In the genomic region with DNA sequence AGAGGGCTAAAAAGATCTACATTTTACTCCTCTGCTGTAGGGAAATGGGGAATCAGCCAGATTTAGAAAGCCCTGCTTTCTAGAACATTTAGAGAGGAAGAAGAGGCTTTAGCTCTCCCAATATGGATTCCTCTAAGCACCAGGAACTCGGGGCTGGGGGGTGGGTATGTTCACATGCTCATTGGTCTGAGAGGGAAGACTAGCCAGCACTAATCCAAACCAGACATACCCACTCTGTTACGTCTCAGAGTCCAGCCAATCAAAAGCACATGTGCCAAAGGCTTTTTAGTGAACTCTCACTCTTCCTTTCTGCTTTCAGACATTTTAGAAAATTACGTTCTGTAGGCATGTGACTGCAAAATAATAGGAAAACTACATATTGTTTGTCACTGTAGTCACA, we compare ENCODE assay signal across 8 mouse cellular contexts. TPM values are rescaled to one million over a fixed set of nuclear protein-coding genes. Genes with fewer than 3 reads are reported as not detected.
DNase-seq lines count a peak whose midpoint lies in the region; ATAC-seq and TF ChIP-seq lines count a peak whose summit lies in the region.

No protein-coding gene starts in this region.

- H3K27me3 ChIP-seq in intestine, embryonic 14.5 days (replicated peaks; ENCODE audit: control insufficient read depth, insufficient read depth, low read length), result no peaks in the 10 kb centered on the region
- no peaks in the 10 kb centered on the region for H3K27me3 ChIP-seq in myocyte (ENCODE audit: control insufficient read depth, insufficient read depth, insufficient read length)

- no peak for ATAC-seq in intestine, embryonic 14.5 days (replicated peaks; ENCODE audit: low FRiP score, low TSS enrichment, low read depth)

- no peak overlapping the region for H3ac ChIP-seq in myocyte (ENCODE audit: control insufficient read depth, insufficient read length)

- peak overlapping the region; percentile 58 for H3K4me3 ChIP-seq in intestine, embryonic 14.5 days (ENCODE audit: low read depth, low read length)
- peak overlapping the region; percentile 63 for H3K4me3 ChIP-seq in myocyte

- no peak for TF ChIP-seq POLR2A in myocyte (IDR thresholded peaks at IDR 0.05; ENCODE audit: insufficient read length, low read depth)

- peak; percentile 4 for DNase-seq in left cerebral cortex, postnatal 4 days
- no peak for DNase-seq in left cerebral cortex, postnatal 14 days (ENCODE audit: low spot score in 2 of 2)
- peak; percentile 61 for DNase-seq in embryo, embryonic 11 days
- no peak for DNase-seq in intestine, embryonic 14.5 days (ENCODE audit: low spot score)
- no peak for DNase-seq in natural killer cell, adult 2 months (ENCODE audit: low spot score in 2 of 2)
- no peak for DNase-seq in layer of hippocampus, adult 18-20 months (ENCODE audit: low spot score in 2 of 2)
- no peak for DNase-seq in right cerebral cortex, postnatal 36 days (ENCODE audit: low spot score in 2 of 2)

- 37% methylated on average over 3 of the region's 3 CpGs for WGBS in intestine, embryonic 14.5 days

- H3K4me2 ChIP-seq in intestine, embryonic 14.5 days (ENCODE audit: low read length), result peak overlapping the region; percentile 55
- peak overlapping the region; percentile 56 for H3K4me2 ChIP-seq in myocyte (ENCODE audit: low read depth)

- H3K79me2 ChIP-seq in myocyte (ENCODE audit: control insufficient read depth, insufficient read depth), result no peaks in the 10 kb centered on the region

- H3K4me1 ChIP-seq in intestine, embryonic 14.5 days (replicated peaks; ENCODE audit: control insufficient read depth, insufficient read depth, low read length), result no peaks in the 10 kb centered on the region

- no peak overlapping the region for H3K9ac ChIP-seq in intestine, embryonic 14.5 days (ENCODE audit: low read length)

- intact Hi-C loops in left cerebral cortex, postnatal 4 days (cut with DNase I), result no loop called here
- intact Hi-C loops in left cerebral cortex, postnatal 14 days (cut with DNase I), result no loop called here

- H3K27ac ChIP-seq in intestine, embryonic 14.5 days (ENCODE audit: low read depth), result no peak overlapping the region

- no peaks in the 10 kb centered on the region for H3K9me3 ChIP-seq in intestine, embryonic 14.5 days (ENCODE audit: control insufficient read depth, low read length)

- peaks cover 15% of the 10 kb centered on the region; the same call in 1 of the 2 replicates for H3K36me3 ChIP-seq in intestine, embryonic 14.5 days (ENCODE audit: control insufficient read depth, insufficient read depth, low read length)
- H3K36me3 ChIP-seq in myocyte (ENCODE audit: control insufficient read depth, insufficient read depth), result peaks cover 2% of the 10 kb centered on the region

TF ChIP-seq in myocyte, 11 proteins besides CTCF, POLR2A, EP300 and RAD21:
- TF ChIP-seq CEBPB (IDR thresholded peaks at IDR 0.05; ENCODE audit: insufficient read depth, poor library complexity, severe bottlenecking), result no peak
- no peak for TF ChIP-seq TCF12 (IDR thresholded peaks at IDR 0.05; ENCODE audit: insufficient read depth, poor library complexity, severe bottlenecking)
- TF ChIP-seq SRF (IDR thresholded peaks at IDR 0.05; ENCODE audit: control insufficient read depth, insufficient read length, low read depth), result no peak
- no peak for TF ChIP-seq USF1 (IDR thresholded peaks at IDR 0.05; ENCODE audit: low read depth)
- no peak for TF ChIP-seq POLR2AphosphoS2 (IDR thresholded peaks at IDR 0.05; ENCODE audit: insufficient read length, low read depth)
- no peak for TF ChIP-seq MAX (IDR thresholded peaks at IDR 0.05; ENCODE audit: low read depth)
- TF ChIP-seq TCF3 (IDR thresholded peaks at IDR 0.05; ENCODE audit: insufficient read length, low read depth), result no peak
- no peak for TF ChIP-seq MYOG (IDR thresholded peaks at IDR 0.05; ENCODE audit: control insufficient read depth in 1 of 3, insufficient read depth in 1 of 3, insufficient read length in 2 of 3, low read depth in 2 of 3)
- TF ChIP-seq REST (IDR thresholded peaks at IDR 0.05; ENCODE audit: insufficient read depth, insufficient read length), result no peak
- TF ChIP-seq E2F4 (IDR thresholded peaks at IDR 0.05; ENCODE audit: insufficient read depth), result no peak
- no peak for TF ChIP-seq MYOD1 (IDR thresholded peaks at IDR 0.05; ENCODE audit: control insufficient read depth in 1 of 3, insufficient read length in 2 of 3, low read depth in 2 of 3)

RNA-seq across cellular contexts. Expression of gene Pgrmc1, which starts 1.6 kb away (rescaled TPM):
- total RNA-seq in left cerebral cortex, postnatal 4 days (2021), result 100 to 1,000 TPM; 273 to 292 TPM
- total RNA-seq in left cerebral cortex, postnatal 14 days (2021), result 100 to 1,000 TPM; 295 to 333 TPM
- polyA plus RNA-seq in intestine, embryonic 14.5 days (2014; fragmentation: Nextera tagmentation; extraction: Ambion mirVana), result 205 and 214 TPM in 2 replicates
- polyA plus RNA-seq in myocyte (2012; fragmentation: generic; extraction: Trizol), result 43.9 TPM
- total RNA-seq in layer of hippocampus, adult 18-20 months (2021), result 100 to 1,000 TPM; 274 to 322 TPM

RNA-seq across cellular contexts. Expression of gene Akap17b, which starts 45.5 kb away (rescaled TPM):
- 10 to 100 TPM in 1 of 2 experiments, 1 to 10 TPM in 1; 9.8 to 10.1 TPM for total RNA-seq in left cerebral cortex, postnatal 4 days (2021)
- 10 to 100 TPM in 1 of 2 experiments, 1 to 10 TPM in 1; 8.9 to 10.9 TPM for total RNA-seq in left cerebral cortex, postnatal 14 days (2021)
- polyA plus RNA-seq in intestine, embryonic 14.5 days (2014; fragmentation: Nextera tagmentation; extraction: Ambion mirVana), result 3.2 and 3.3 TPM in 2 replicates
- 0.32 TPM for polyA plus RNA-seq in myocyte (2012; fragmentation: generic; extraction: Trizol)
- 1 to 10 TPM; 8.8 to 9.0 TPM for total RNA-seq in layer of hippocampus, adult 18-20 months (2021)

Comparison
In these comparisons a context has a peak if more than half of its experiments do, and no peak if none do; other contexts are left out.
1. DNase-seq: peak in left cerebral cortex, postnatal 4 days (single experiment) and embryo, embryonic 11 days (single experiment); none in left cerebral cortex, postnatal 14 days (0 of 2), intestine, embryonic 14.5 days (single experiment), natural killer cell, adult 2 months (0 of 2), layer of hippocampus, adult 18-20 months (0 of 2) and right cerebral cortex, postnatal 36 days (0 of 2).